Mouse (Mus musculus) liver, postnatal 0 days (tissue): ENCODE data around the gene Lzts3.

ENCODE experiments used
- CTCF ChIP-seq: sonication (generic); IDR thresholded peaks from 2 replicates; pipeline ENCODE4 v1.5.1; 2016; ENCODE audit warnings: antibody characterized with exemption, low read depth
- EP300 ChIP-seq: IDR thresholded peaks from 2 replicates; pipeline ENCODE4 v1.6.1; 2016; ENCODE audit warnings: antibody characterized with exemption, low read depth, mild to moderate bottlenecking

- TF ChIP-seq CTCF (no peak), EP300 (no peak)
Observed at GRCm38 (mm10) chr2:130681531-130681930, 38.9 kb upstream of the Lzts3 start.
